Mouse (Mus musculus): Measurements from ENCODE around the gene Dnttip2.

The Dnttip2 gene

DNA sequence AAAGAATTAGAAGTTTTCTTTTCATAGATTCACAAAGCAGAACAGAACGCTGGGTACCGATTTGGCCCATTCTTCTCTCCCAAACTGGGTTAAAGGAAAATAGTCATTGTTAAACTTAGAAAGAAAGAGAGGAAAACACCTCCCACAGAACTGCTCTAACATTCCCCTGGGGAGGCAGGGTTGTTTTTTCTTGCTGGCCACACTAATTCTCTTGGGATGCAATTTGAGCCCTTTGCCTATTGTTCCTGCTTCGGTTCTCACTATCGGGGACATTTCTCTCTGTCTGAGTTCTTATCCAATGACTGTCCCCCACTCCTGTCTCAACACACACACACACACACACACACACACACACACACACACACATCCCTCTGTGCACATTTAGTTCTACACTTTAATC lies 59.3 kb downstream of the Dnttip2 start:
- no peak for DNase-seq

DNA sequence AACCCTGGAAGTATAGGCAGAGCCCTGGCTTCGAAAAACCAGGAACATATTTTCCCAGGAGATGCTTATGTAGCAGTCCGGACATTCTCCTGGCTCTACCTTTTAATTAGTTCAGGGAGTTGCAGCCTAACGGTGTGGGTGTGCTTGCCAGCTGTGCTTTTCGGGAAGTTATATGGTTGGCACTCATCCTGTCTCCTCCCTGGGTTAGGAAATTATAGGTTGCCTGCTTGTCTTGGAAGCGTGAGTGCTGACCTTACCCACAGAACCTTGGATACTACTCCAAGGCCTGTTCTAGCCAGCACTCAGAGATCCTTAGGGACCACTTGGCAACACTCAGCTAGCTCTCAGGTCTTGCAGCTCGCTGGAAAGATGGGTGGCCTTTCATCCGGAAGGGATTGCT lies 59.7 kb downstream of the Dnttip2 start:
- DNase-seq = no peak

DNA sequence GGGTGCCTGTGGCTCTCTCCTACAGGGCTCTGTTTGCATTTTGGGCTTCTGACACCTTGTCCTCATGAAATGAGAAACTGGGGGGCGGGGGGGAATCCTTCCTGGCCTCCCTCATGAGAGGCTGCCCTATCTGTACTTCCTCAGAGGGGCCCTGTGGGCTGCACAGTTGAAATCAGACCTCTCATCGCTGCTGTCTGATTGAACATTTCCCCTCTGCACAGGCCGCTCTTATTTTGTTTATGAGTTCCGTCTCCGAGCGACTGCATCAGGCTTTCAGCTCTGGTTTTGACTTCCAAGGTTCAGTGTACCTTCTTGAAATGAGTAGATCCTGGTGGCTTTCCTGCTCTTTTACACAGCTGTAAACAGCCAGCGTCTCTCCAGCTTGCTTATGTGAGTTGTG lies 60.2 kb downstream of the Dnttip2 start:
- DNase-seq = no peak
